Mouse (Mus musculus) lung, adult 2 months (tissue): ENCODE data around the gene Mansc1. TPM values are rescaled to one million over a fixed set of nuclear protein-coding genes. Genes with fewer than 3 reads are reported as not detected.

Experiments
- DNase-seq: peaks from one replicate; pipeline ENCODE4 v3.0.0; 2022
- H3K4me1 ChIP-seq: fragments of 200-500 bp; 2 replicates; pipeline ENCODE4 v1.6.1; 2011; ENCODE audit warnings: low read length; ENCODE audit not compliant: control insufficient read depth, insufficient read depth
- H3K4me3 ChIP-seq: fragments of 200-500 bp; replicated peaks from 2 replicates; pipeline ENCODE3; 2011; ENCODE audit warnings: low read depth, mild to moderate bottlenecking, control low read depth, low read length; ENCODE audit errors: extremely low read depth
- CTCF ChIP-seq: fragments of 200-500 bp; IDR thresholded peaks from 2 replicates; pipeline ENCODE4 v1.5.1; 2011; ENCODE audit warnings: mild to moderate bottlenecking, low read length, control low read depth; ENCODE audit not compliant: insufficient read depth
- POLR2A ChIP-seq: fragments of 200-500 bp; IDR thresholded peaks from 2 replicates; pipeline ENCODE4 v1.6.1; 2011; ENCODE audit warnings: low read depth, mild to moderate bottlenecking, control low read depth, low read length, borderline replicate concordance; ENCODE audit errors: extremely low read depth
- WGBS: fragments of 180-500 bp; shearing (Covaris S2); methylation state at CpG from one replicate; pipeline ENCODE4 v1.1.7; 2018; 5-methylcytosine and 5-hydroxymethylcytosine counted together
- polyA plus RNA-seq: library from polyadenylated mRNA; depleted of rRNA; stranded (reverse); fragments of >200 nt; gene quantifications from 2 replicates; pipeline ENCODE4 v1.2.3, GENCODE M21; 2012

Gene Mansc1
- polyA plus RNA-seq, 1 experiment, result 11.8 TPM

DNA sequence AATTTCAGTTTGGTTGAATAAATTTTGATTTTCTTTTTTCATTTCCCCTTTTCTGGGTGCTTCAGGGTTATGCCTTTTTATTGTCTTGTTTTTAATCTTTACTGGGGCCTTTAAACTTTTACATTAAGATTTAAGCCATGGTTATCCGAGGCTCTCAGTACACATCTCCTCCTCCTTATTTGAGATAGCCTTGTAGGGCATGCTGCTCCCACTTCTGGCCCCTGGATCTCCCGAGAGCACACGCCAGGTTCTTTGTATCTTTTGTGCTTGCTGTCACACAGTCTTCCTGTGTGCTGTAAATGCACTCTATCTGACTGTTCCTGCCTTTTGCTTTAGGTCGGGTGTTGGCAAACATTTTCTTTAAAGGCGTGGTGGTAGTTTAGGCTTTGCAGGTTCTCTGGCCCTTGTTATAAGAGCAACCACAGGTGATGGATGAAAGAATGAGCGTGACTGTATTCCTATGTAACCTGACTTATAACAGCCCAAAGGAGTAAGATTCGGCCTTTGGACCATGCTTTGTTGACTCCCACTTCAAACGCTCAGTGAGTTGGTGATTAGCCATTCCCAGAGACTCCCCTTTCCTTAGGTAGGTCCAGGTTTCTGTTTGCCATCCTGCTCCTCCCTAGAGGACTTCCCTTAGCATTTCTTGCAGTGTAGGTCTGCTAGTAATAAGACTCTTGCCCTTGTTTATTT is 28.6 kb upstream of the Mansc1 start:
- 75% methylated on average over 8 of the region's 8 CpGs for WGBS
- Histone ChIP-seq H3K4me3 (no peak overlapping the region), H3K4me1 (no peaks in the 10 kb centered on the region)
- no peak for DNase-seq
- TF ChIP-seq POLR2A, result no peak
- no peak for TF ChIP-seq CTCF

DNA sequence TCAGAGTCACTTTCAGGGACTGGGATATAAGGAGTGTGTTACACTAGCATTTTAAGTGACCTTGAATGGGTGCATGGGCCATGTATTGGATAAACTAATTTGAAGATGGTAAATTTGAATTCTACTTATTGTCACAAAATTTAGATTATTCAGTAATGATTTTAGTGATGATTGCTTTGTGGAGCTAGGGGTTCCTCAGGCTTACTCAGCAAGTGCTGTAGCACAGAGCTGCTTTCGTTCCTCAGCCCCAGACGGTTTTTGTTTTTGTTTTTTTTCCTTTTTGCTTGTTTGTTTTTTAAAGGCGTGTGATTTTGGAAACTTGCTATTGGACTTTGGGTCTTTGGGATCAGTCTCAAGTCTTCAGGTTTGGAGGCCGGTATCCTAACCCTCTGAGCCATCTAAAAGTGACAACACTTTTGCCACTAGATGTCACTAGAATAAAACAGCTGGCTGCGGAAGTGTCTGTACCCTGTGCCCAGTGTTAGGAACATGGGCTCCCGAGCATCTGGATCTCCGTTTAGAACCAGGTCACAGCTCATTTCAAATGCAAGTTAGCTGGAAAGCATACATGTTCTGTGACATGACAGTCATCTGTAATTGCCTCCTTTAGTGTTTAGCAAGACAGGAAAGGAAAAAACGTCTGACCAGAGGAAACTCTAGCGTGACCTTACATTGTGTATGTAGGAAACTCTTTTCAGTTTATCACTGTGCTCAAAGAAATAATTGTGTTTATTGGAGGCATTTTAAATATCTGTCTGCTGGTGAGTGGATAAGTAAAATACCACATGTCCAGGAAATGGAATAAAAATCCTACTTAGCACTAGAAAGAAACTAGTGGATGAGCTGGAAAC is 27.0 kb upstream of the Mansc1 start:
- no peaks in the 10 kb centered on the region for H3K4me1 ChIP-seq
- TF ChIP-seq CTCF (peak; percentile 51; the same call in 1 of the 2 replicates), POLR2A (no peak)
- DNase-seq, result peak; percentile 26
- WGBS, result 15% methylated on average over 9 of the region's 9 CpGs
- H3K4me3 ChIP-seq, result no peak overlapping the region

DNA sequence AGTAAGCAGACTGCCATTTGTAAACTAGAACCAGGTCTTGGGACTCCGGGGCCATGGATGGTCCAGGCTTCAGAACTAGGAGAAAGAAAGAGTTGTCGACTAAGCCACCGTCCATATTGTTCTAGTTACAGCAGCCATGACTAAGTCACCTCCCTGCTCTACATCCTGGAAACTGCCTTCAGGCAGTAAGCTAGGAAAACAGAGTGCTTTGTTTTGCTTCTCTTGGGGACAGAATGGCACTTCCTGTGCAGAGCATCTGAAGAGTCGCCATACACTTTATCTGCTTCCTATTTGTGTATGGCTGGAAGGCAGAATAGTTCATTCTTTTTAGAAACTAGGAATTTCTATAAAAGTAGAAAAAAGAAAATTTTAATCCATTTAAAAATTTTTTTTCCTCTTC is 24.2 kb upstream of the Mansc1 start:
- no peak for DNase-seq
- TF ChIP-seq POLR2A, result no peak
- WGBS, result 58% methylated on average over 4 of the region's 4 CpGs
- Histone ChIP-seq H3K4me3 (no peak overlapping the region), H3K4me1 (no peaks in the 10 kb centered on the region)

DNA sequence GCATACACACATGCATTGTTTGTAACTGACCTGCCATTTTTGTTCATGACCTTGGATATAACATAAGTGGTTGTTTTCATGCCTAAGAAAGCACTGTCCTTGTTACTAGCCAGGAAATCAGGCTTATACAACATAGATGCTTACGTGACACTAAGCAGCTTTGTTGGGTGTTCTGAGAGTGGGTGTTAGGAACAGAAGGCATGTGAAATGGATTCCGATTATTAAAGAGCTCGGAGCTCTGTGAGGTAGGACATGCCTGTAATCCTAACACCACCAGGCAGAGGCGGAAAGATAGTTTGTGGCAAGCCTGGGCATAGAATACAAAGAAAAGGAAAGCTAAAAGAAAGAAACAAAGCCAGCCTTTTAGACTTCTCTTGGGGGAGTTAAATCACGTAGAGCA is 16.1 kb upstream of the Mansc1 start:
- Histone ChIP-seq H3K4me1 (no peaks in the 10 kb centered on the region; the same call in 1 of the 2 replicates), H3K4me3 (no peak overlapping the region)
- DNase-seq, result no peak
- no peak for TF ChIP-seq CTCF
- TF ChIP-seq POLR2A, result no peak
- 87% methylated on average over 5 of the region's 5 CpGs for WGBS

DNA sequence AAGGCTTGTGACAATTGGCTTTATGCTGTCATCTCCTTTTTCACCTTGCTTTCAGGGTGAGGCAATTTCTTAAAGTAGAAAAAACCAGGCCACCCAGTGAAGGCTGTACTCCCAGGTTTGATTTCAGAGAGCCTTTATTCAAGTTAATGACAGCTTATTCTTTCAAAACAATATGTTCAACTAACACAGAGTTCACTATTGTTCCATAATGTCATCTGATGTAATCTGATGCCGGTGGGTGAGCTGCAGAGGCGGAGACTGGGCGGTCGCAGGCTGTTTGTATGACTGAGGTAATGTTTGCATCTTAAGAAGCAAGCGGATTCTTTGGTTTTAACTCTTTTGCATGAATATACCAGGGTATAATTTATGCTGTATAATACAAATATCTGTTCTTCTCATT is 15.3 kb upstream of the Mansc1 start:
- WGBS, result 33% methylated on average over 5 of the region's 5 CpGs
- TF ChIP-seq CTCF (no peak), POLR2A (no peak)
- no peaks in the 10 kb centered on the region; the same call in 1 of the 2 replicates for H3K4me1 ChIP-seq
- no peak for DNase-seq
- no peak overlapping the region for H3K4me3 ChIP-seq

DNA sequence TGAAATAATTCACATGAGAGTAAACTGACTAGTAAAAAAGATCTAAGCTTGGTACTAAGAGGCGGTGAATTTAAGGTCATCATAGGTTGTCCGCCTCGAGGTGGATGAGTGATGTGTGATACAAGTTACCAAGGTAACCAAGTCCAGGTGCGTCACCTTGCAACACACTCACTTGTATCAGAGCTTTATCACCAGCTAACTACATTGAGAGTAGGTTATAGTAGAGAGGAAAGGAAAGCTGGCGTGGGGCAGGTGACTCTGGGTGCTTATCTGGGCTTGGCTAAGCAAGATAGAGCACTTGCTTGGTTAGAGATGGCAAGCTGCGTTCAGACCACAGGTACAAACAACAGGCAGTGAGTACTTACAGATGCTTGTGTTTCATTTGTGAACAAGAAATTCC is 14.5 kb upstream of the Mansc1 start:
- 89% methylated on average over 6 of the region's 6 CpGs for WGBS
- TF ChIP-seq POLR2A, result no peak
- TF ChIP-seq CTCF, result no peak
- no peaks in the 10 kb centered on the region; the same call in 1 of the 2 replicates for H3K4me1 ChIP-seq
- no peak for DNase-seq
- no peak overlapping the region for H3K4me3 ChIP-seq

DNA sequence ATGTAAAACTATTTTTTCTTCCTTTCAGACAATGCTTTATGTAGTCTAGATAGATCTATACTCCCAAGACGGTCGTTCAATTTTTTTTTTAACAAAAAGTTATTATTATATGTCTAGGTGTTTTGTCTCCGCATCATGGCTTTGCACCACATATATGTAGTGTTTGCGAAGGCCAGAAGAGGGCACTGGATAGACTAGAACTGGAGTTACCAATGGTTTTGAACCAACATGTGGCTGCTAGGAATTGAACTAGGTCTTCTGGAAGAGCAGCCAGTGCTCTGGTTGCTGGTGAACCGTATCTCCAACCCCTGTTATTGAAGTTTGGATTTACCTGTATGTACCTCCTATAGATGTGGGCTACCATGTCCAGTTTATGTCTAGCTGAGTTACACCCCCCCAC is 11.0 kb upstream of the Mansc1 start:
- WGBS, result 95% methylated on average over 5 of the region's 5 CpGs
- TF ChIP-seq CTCF (no peak), POLR2A (no peak)
- H3K4me1 ChIP-seq, result no peaks in the 10 kb centered on the region; the same call in 1 of the 2 replicates
- no peak overlapping the region for H3K4me3 ChIP-seq
- DNase-seq, result no peak

DNA sequence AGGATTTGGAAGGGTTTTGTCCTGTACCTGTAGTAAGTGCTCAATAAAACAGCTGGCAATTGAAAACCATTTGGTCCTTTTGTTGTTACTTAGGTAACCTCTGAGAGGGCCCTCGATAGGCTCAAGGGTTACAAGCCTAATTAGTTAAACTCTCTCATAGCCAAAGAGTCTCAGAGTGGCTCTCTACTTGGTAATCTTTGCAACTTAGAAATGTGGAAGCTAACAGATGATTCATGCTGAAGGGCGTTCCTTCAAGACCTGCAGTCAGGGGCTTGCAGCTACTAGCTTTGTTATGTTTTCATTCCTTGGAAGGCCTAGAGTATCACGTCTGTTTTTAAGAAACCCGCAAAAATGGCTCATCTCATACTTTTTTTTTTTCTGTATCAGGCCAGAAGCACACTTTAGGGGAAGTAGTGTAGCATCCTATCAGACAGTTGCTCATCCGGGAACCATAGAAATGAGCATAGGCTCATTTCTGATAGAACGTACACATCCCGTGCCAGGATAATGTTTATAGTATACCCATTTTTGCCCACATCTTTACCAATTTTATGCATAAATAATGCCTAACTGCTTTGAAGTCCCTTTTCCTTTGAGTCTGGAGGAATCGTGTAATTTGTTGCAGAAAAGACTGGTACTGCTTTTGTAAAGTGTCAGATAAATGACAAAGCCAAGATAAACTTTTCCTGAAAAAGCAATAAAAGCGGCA is 9.6 kb upstream of the Mansc1 start:
- WGBS, result 59% methylated on average over 9 of the region's 9 CpGs
- H3K4me3 ChIP-seq, result peak overlapping the region; percentile 32
- no peaks in the 10 kb centered on the region for H3K4me1 ChIP-seq
- TF ChIP-seq POLR2A (no peak), CTCF (no peak)
- peak; percentile 14 for DNase-seq
